Mouse (Mus musculus) cerebral cortex, adult 2 months (tissue): ENCODE results near the gene Bcl6b.

ENCODE experiments used
- WGBS: fragments of 180-500 bp; shearing (Covaris S2); methylation state at CpG from one replicate; pipeline ENCODE4 v1.1.7; 2018; 5-methylcytosine and 5-hydroxymethylcytosine counted together

The Bcl6b gene

DNA sequence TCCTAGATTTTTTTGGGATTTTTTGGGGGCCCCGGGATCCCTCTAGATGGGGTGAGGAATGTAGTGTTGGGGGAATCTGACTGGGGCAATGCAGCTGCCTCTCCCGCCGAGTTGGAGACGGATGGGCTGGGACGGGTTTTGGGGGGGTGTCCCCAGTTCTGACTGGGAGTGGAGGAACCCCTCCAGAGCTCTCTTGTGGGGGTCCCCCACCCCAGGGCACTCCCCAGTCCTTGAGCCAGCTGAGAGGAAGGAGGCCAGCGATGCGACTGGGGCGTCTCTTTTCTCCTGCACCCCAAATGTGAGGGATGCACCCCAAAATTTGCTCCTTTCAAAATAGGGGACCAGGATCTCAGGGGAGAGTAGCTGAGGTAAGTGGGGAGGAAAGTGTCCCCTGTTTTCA, 3.4 kb upstream of the Bcl6b start:
- WGBS, result 19% methylated on average over 8 of the region's 8 CpGs

- WGBS, result 4% methylated on average over 10 of the region's 10 CpGs
These were observed 2.9 kb upstream of the Bcl6b start for GRCm38 (mm10) chr11:70232546-70232945.

DNA sequence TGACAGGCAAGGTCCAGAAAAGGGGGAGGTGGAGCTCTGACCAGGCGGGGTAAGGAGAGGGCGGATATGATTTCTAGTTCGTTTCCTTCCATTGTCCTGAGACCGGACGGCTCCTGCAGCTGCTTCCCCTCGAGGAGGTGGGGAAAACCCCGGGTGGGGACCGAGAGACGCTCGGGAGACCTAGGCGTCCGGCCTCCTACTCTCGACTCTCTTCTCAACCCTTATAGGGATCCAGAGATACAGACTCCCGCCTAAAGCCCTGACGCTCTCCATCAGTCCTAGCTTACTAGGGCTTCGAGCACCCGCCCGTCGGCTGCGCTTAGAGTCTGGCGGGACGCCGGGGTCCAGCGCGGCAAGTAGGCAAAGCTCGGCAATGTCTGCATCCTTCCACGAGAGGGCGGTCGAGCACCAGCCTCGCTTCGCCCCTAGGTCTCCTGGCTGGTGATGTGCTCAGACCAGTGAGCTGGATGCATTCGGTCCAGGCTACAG, 685 bp upstream of the Bcl6b start:
- 1% methylated on average over 32 of the region's 32 CpGs for WGBS

- WGBS, result under 1% methylated on average over 19 of the region's 19 CpGs
These were observed 770 bp downstream of the Bcl6b start for GRCm38 (mm10) chr11:70228828-70229227.

DNA sequence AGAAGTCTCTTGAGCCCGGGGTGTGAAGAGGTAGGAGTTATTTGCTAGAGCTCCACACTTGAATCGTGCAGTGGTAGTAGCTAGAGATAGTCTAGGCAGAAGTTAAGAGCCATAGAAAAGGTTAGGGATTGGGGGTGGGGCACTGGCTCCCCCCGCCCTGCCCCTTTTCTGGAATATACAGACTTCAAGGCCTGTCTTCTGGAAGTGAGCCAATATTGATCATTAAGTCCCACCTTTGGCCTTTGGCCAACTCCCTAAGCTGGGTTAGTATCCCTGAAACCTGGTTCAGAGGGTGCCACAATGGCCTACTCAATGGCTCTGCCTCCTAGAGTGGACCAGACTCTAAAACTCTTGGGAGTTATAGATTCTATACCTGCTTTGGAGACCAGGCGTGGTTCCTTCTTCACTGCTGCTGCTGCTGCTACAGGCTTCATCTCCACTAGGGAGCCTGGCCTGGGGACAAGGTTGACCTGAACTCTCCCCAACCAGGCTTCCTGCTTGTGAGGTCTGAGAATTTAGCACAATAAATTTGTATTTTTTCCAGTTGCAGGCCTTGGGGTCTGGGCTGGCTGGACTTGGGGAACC, 1.8 kb downstream of the Bcl6b start:
- 57% methylated on average over 4 of the region's 4 CpGs for WGBS

- WGBS, result 21% methylated on average over 5 of the region's 5 CpGs
These were observed 2.5 kb downstream of the Bcl6b start for GRCm38 (mm10) chr11:70227126-70227525.

GRCm38 (mm10) chr11:70226602-70226890, 3.1 kb downstream of the Bcl6b start:
- WGBS, result 15% methylated on average over 18 of the region's 18 CpGs

- 38% methylated on average over 27 of the region's 27 CpGs for WGBS
These were observed 3.6 kb downstream of the Bcl6b start for GRCm38 (mm10) chr11:70225798-70226601.

- 82% methylated on average over 9 of the region's 9 CpGs for WGBS
These were observed 5.9 kb downstream of the Bcl6b start for GRCm38 (mm10) chr11:70223724-70224123.

DNA sequence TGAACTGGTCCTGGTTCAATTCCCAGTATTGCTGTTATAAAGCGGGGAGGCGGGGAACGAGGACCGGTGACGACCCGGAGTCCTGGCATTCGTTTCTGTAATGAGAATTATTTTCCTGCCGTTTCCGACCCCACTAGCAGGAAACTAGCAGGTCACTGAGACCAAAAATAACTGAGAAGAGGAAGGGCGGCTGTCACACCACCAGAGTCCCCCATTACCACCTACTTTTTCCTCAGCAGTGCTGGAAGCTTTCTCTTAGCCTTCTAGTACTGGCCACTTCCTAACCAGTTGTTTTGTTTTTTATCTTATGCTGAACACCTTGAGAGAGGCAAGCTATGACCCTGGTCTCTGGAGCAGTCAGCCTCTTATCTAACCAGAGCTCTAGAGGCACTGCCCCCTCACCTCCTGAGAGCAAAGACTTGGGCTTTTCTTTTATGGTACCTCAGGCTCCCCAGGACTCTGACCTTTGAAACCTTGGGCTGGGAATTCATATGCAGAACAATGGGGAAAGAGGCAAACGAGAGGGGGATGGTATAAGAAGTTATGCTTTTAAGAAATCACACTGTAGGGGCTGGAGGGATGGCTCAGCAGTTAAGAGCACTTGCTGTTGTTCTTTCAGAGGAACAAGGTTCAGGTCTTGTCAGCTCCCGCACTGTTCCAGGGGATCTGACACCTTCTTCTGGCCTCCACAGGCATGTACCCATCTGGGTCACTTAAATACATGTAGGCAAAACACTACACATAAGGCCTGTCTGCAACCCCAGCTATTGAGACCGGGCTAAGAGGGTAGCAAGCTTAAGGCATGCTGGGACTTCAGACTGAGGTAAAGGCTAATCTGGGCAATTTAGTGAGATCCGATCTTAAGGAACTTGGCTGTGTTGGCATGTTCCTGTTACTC, 7.7 kb downstream of the Bcl6b start:
- WGBS, result 16% methylated on average over 14 of the region's 14 CpGs

DNA sequence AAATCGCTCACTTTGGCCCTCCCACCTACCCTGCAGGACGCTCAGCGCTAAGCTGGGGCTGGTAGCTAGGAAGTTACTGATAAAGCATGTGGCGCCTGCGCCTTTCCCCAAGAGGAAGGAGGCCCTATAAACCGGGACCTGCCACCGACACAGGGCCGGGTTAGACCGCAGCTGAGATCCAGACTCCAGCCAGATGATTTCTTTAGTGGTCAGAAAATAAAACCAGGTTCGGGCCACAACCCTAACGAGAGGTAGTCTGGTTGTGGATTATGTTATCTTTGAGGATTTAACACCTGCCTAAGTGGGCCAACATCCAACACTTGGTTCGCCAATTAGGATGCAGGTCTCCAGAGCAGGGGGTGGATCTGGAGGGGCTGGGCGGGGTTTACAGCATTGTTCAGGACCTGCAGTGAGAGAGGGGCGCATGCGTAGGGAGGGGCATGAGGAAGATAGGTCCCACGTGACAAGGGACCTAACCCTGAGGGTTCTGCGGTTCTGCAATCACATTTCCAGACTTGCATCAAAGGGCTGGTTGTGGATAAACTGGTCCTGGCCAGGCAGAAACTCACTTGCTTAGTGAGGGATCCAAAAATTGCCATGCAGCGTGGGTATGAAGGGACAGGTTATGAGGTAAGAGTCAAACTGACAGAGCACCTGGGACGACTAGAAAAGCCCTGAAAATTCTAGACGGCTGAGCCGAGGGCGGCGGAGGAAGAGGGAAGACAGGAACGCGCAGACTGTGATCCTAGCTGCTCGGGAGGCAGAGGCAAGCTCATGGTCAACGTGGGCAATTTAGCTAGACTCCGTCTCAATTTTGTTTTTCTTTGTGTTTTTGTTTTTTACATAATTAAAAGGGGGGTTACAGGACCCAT, 8.6 kb downstream of the Bcl6b start, which contains the start of gene Slc16a13:
Gene Slc16a13 (minus strand): TSS at position 334 of the 872 bp plus-strand sequence.
- WGBS, result 1% methylated on average over 28 of the region's 28 CpGs

- WGBS, result 2% methylated on average over 24 of the region's 24 CpGs
These were observed 9.3 kb downstream of the Bcl6b start for GRCm38 (mm10) chr11:70220323-70220722.

- 58% methylated on average over 7 of the region's 7 CpGs for WGBS
These were observed 9.7 kb downstream of the Bcl6b start for GRCm38 (mm10) chr11:70219873-70220272.

- WGBS, result 91% methylated on average over 15 of the region's 15 CpGs
These were observed 10.7 kb downstream of the Bcl6b start for GRCm38 (mm10) chr11:70218741-70219470.

DNA sequence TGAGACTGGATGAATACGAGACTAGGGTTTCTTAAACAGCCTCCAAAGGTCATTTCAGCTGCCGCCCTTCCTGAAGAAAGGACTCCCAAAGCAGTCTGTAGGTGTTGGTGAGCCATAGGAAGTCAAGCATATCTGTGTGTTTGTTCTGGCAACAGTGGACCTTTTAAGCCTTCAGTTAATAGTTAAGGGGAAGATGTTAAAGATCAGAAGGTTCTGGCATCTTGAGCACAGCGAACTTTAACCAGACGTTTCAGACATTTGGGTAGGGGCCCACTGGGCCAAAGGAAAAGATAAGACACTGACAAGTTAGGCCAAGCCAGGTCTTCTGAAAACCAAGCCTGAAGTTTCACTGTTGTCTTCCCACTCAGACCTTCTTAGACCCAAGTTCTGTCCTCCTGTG, 11.6 kb downstream of the Bcl6b start:
- 87% methylated on average over 4 of the region's 4 CpGs for WGBS

DNA sequence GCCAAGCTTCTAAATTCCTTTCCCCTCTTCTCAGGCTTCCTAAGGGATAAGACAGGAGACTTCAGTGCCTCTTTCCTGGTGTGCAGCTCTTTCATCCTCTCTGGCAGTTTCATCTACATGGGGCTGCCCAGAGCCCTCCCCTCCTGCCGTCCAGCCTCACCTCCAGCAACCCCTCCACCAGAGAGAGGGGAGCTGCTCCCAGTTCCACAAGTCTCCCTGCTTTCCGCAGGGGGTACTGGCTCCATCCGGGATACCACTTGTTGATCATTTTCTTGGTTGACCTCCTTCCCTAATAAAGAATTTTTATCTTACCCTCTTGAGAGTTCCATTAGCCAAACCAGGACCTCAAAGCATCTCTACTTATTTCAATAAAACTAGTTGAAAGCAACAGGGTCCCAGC, 13.5 kb downstream of the Bcl6b start:
- 68% methylated on average over 3 of the region's 3 CpGs for whole genome bisulfite sequencing

- 36% methylated on average over 22 of the region's 22 CpGs for WGBS
These were observed 14.3 kb downstream of the Bcl6b start for GRCm38 (mm10) chr11:70215301-70215700.

- 28% methylated on average over 18 of the region's 18 CpGs for WGBS
These were observed 14.8 kb downstream of the Bcl6b start for GRCm38 (mm10) chr11:70214856-70215209.

GRCm38 (mm10) chr11:70214191-70214855, 15.3 kb downstream of the Bcl6b start:
- 1% methylated on average over 46 of the region's 46 CpGs for WGBS

DNA sequence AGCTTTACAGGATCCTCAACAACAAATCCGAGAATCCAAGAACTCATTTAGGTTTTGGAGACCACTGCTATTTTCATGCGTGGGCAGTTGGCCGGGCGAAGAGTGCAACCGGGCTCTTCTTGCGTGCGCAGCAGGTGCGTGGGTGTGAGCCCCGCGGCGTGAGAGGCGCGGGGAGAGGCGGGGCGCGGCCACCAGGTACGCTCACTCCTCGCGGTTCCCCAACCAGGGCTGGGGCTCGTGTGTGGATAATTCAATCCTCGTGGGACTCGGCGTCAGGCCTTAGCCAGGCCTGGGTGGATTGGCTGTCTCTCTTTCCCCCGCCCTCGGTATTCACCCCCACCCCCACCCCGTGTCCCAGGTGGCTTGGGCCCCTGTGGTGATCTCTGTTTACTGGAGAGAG, 15.9 kb downstream of the Bcl6b start:
- WGBS, result 4% methylated on average over 26 of the region's 26 CpGs
